ENCODE assay signal across 8 mouse cellular contexts in genomic region chr14:101942971-101943370, GRCm38 (mm10).
DNase-seq lines count a peak whose midpoint lies in the region; ATAC-seq and TF ChIP-seq lines count a peak whose summit lies in the region.

No protein-coding gene starts in this region.

- WGBS in intestine, postnatal 0 days = 7% methylated on average over 4 of the region's 4 CpGs
- 5% methylated on average over 4 of the region's 4 CpGs for WGBS in lung, postnatal 0 days

- H3K4me1 ChIP-seq in intestine, postnatal 0 days (replicated peaks; ENCODE audit: control insufficient read depth, insufficient read depth, low read length) = no peaks in the 10 kb centered on the region
- H3K4me1 ChIP-seq in lung, postnatal 0 days (ENCODE audit: insufficient read depth, low read depth, low read length) = no peaks in the 10 kb centered on the region

- no peak for TF ChIP-seq EP300 in lung, postnatal 0 days (IDR thresholded peaks at IDR 0.05)

- H3K4me2 ChIP-seq in intestine, postnatal 0 days (replicated peaks; ENCODE audit: low read depth) = peak overlapping the region; percentile 40
- H3K4me2 ChIP-seq in lung, postnatal 0 days (replicated peaks; ENCODE audit: low read depth, low read length) = no peak overlapping the region

- ATAC-seq in intestine, postnatal 0 days = peak; percentile 16; the same call in 1 of the 2 replicates
- 0 out of 2 replicates have a peak, but pooled peaks have one; percentile 3 for ATAC-seq in lung, postnatal 0 days

- H3K9me3 ChIP-seq in intestine, postnatal 0 days (ENCODE audit: control insufficient read depth) = no peaks in the 10 kb centered on the region
- H3K9me3 ChIP-seq in lung, postnatal 0 days (ENCODE audit: low read length) = no peaks in the 10 kb centered on the region

- no peaks in the 10 kb centered on the region for H3K36me3 ChIP-seq in intestine, postnatal 0 days (ENCODE audit: control insufficient read depth, insufficient read depth)
- H3K36me3 ChIP-seq in lung, postnatal 0 days (ENCODE audit: insufficient read depth, low read length) = no peaks in the 10 kb centered on the region

- no peak overlapping the region for H3K9ac ChIP-seq in intestine, postnatal 0 days (ENCODE audit: low read depth, low read length)
- H3K9ac ChIP-seq in lung, postnatal 0 days (replicated peaks; ENCODE audit: low read depth) = no peak overlapping the region

- no peak overlapping the region for H3K4me3 ChIP-seq in intestine, postnatal 0 days (ENCODE audit: low read depth, low read length)
- no peak overlapping the region for H3K4me3 ChIP-seq in lung, postnatal 0 days (ENCODE audit: low read depth, low read length)

- H3K27me3 ChIP-seq in intestine, postnatal 0 days (replicated peaks; ENCODE audit: control insufficient read depth, insufficient read depth, low read length) = no peaks in the 10 kb centered on the region
- H3K27me3 ChIP-seq in lung, postnatal 0 days (replicated peaks; ENCODE audit: insufficient read depth, low read length) = no peaks in the 10 kb centered on the region

- DNase-seq in adrenal gland, adult 2 months = peak; percentile 42
- no peak for DNase-seq in adrenal gland, postnatal 4 days (ENCODE audit: low spot score in 2 of 2)
- DNase-seq in CD8-positive naive resting alpha-beta T cell, adult 2 months (ENCODE audit: low read depth in 2 of 2, low spot score in 2 of 2) = peak; percentile 2 to 12
- peak; percentile 35 to 54 for DNase-seq in cerebellum, postnatal 25 days
- DNase-seq in heart, adult 18-20 months = peak; percentile 63 to 73
- DNase-seq in lung, postnatal 0 days (ENCODE audit: low spot score) = peak; percentile 83
- peak; percentile 81 for DNase-seq in retina, postnatal 1 day

- peak; percentile 90 for TF ChIP-seq CTCF in intestine, postnatal 0 days (IDR thresholded peaks at IDR 0.05; ENCODE audit: low read depth)
- TF ChIP-seq CTCF in lung, postnatal 0 days (IDR thresholded peaks at IDR 0.05) = peak; percentile 88

- no peak overlapping the region for H3K27ac ChIP-seq in intestine, postnatal 0 days (ENCODE audit: low read depth, low read length)
- H3K27ac ChIP-seq in lung, postnatal 0 days (ENCODE audit: low read length) = no peak overlapping the region

Comparison
In these comparisons a context has a peak if more than half of its experiments do, and no peak if none do; other contexts are left out.
1. DNase-seq: peak in adrenal gland, adult 2 months (single experiment), CD8-positive naive resting alpha-beta T cell, adult 2 months (2 of 2), cerebellum, postnatal 25 days (2 of 2), heart, adult 18-20 months (2 of 2), lung, postnatal 0 days (single experiment) and retina, postnatal 1 day (single experiment); none in adrenal gland, postnatal 4 days (0 of 2).